Mouse (Mus musculus) kidney, adult 2 months (tissue): Measurements from ENCODE around the gene Pear1.

Experiments used
- CTCF ChIP-seq: fragments of 200-500 bp; conservative IDR thresholded peaks from 2 replicates; pipeline ENCODE4 v1.5.1; 2011; ENCODE audit warnings: low read depth, mild to moderate bottlenecking, control low read depth, low read length, moderate library complexity, mixed read lengths; ENCODE audit not compliant: insufficient read depth, insufficient read length
- POLR2A ChIP-seq: fragments of 200-500 bp; IDR thresholded peaks from one replicate; pipeline ENCODE4 v1.6.1; 2011; ENCODE audit warnings: low read depth, low read length, control low read depth

DNA sequence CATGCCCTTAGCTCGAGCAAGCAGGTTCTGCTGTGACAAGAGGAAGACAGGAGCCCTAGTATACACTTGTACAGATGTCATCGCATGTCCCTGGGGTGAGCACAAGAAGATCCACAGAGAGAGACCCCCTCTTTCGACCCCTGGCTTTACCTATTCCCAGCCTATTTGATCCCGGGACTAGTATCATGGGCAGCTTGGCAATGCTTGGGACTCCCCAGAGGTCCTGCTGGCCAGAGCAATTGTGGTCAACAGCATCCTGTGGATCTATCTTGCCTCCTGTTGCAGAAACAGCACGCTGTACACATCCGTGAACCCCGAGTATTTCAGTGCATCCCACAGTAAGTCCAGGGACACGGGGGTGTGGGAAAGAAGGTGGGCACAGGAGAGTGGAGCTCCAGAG is 12.8 kb downstream of the Pear1 start:
- TF ChIP-seq POLR2A = no peak
- no peak for TF ChIP-seq CTCF
